Mouse (Mus musculus) kidney, adult 2 months (tissue): ENCODE measurements around the gene Ppp1r9a.

Source experiments
- CTCF ChIP-seq: fragments of 200-500 bp; conservative IDR thresholded peaks from 2 replicates; pipeline ENCODE4 v1.5.1; 2011; ENCODE audit warnings: low read depth, mild to moderate bottlenecking, control low read depth, low read length, moderate library complexity, mixed read lengths; ENCODE audit not compliant: insufficient read depth, insufficient read length
- POLR2A ChIP-seq: fragments of 200-500 bp; IDR thresholded peaks from one replicate; pipeline ENCODE4 v1.6.1; 2011; ENCODE audit warnings: low read depth, low read length, control low read depth

DNA sequence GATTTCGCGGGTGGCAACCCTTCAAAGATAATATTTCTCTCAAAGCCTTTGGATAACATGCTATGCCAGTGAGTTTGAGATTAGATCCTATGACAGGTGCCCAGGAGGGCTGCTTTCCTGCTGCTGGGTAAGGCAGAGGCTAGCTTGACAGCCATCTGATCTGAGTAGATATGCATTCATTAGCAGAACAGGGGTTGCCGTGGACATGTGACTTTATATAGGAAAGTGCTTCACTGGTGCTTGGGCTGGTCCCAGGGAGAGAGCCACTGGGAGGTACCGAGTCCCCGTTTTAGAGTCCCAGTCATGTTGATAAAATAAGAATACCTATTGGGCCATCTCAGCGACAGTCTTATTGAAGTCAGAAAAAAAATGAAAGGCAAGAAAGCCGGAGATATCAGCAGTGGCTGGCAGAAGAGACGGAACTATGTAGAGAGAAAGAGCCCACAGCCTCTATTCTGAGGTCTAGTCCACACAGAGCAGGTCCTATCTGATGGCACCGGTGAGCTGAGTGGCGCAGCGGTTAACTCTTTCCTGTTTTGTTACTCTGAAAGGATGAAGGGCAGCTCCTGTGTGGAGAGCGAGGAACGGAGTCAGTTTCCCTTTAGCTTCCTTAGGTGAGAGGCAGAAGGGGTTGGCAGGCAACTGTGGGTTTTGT lies 244.9 kb downstream of the Ppp1r9a start:
- TF ChIP-seq POLR2A (no peak), CTCF (no peak)
